Mouse (Mus musculus): ENCODE results near the gene Krtap2-4. TPM values are rescaled to one million over a fixed set of nuclear protein-coding genes. Genes with fewer than 3 reads are reported as not detected.
"Not testable (repeated sequence)": the region's sequence is repeated elsewhere in the genome, so short reads cannot be mapped to it uniquely, and the experiment has no call there.

Gene Krtap2-4
- not detected in 2 replicates for polyA plus RNA-seq (2012; rRNA removed)

GRCm38 (mm10) chr11:99614796-99615363, at the start of gene Krtap2-4:
Gene Krtap2-4, minus strand, starts transcription at chr11:99614846.
- no peak for DNase-seq (ENCODE audit: low read depth)

GRCm38 (mm10) chr11:99662802-99663201, 48.2 kb upstream of the Krtap2-4 start:
- no peak for DNase-seq (ENCODE audit: low read depth)

GRCm38 (mm10) chr11:99659256-99659655, 44.6 kb upstream of the Krtap2-4 start:
- no peak for DNase-seq (ENCODE audit: low read depth)

- not testable (repeated sequence) for DNase-seq (ENCODE audit: low read depth)
Observed at GRCm38 (mm10) chr11:99658467-99659010, 43.9 kb upstream of the Krtap2-4 start, which contains the start of gene Gm11563. Gene Gm11563, minus strand, starts transcription at chr11:99658960.

GRCm38 (mm10) chr11:99657051-99657450, 42.4 kb upstream of the Krtap2-4 start:
- no peak for DNase-seq (ENCODE audit: low read depth)

- no peak for DNase-seq (ENCODE audit: low read depth)
Observed at GRCm38 (mm10) chr11:99650136-99650535, 35.5 kb upstream of the Krtap2-4 start, which contains the start of gene Gm11555. Gene Gm11555, minus strand, starts transcription at chr11:99650236.

- DNase-seq (ENCODE audit: low read depth) = no peak
Observed at GRCm38 (mm10) chr11:99646444-99646843, 31.8 kb upstream of the Krtap2-4 start.

GRCm38 (mm10) chr11:99644351-99644750, 29.7 kb upstream of the Krtap2-4 start:
- no peak for DNase-seq (ENCODE audit: low read depth)

GRCm38 (mm10) chr11:99643635-99644139, 29.0 kb upstream of the Krtap2-4 start, which contains the start of gene Krtap4-7:
Gene Krtap4-7, minus strand, starts transcription at chr11:99644089.
- not testable (repeated sequence) for DNase-seq (ENCODE audit: low read depth)

GRCm38 (mm10) chr11:99640926-99641325, 26.3 kb upstream of the Krtap2-4 start:
- DNase-seq (ENCODE audit: low read depth) = no peak

GRCm38 (mm10) chr11:99637086-99637485, 22.4 kb upstream of the Krtap2-4 start:
- DNase-seq (ENCODE audit: low read depth) = no peak

GRCm38 (mm10) chr11:99634653-99635134, 20.0 kb upstream of the Krtap2-4 start, which contains the start of gene Krtap4-2:
Gene Krtap4-2, minus strand, starts transcription at chr11:99635084.
- no peak for DNase-seq (ENCODE audit: low read depth)

GRCm38 (mm10) chr11:99633293-99633692, 18.6 kb upstream of the Krtap2-4 start:
- no peak for DNase-seq (ENCODE audit: low read depth)

GRCm38 (mm10) chr11:99630890-99631289, 16.2 kb upstream of the Krtap2-4 start:
- DNase-seq (ENCODE audit: low read depth) = no peak

GRCm38 (mm10) chr11:99628138-99628537, 13.5 kb upstream of the Krtap2-4 start, which contains the start of gene Krtap4-1:
Gene Krtap4-1, minus strand, starts transcription at chr11:99628238.
- DNase-seq (ENCODE audit: low read depth) = no peak

GRCm38 (mm10) chr11:99620335-99620734, 5.7 kb upstream of the Krtap2-4 start, which contains the start of gene Gm11562:
Gene Gm11562, minus strand, starts transcription at chr11:99620435.
- no peak for DNase-seq (ENCODE audit: low read depth)

- DNase-seq (ENCODE audit: low read depth) = not testable (repeated sequence)
Observed at GRCm38 (mm10) chr11:99610089-99610488, 4.6 kb downstream of the Krtap2-4 start, which contains the start of gene Gm11937. Gene Gm11937, minus strand, starts transcription at chr11:99610189.

GRCm38 (mm10) chr11:99609126-99609525, 5.5 kb downstream of the Krtap2-4 start:
- DNase-seq (ENCODE audit: low read depth) = no peak

GRCm38 (mm10) chr11:99603208-99603607, 11.4 kb downstream of the Krtap2-4 start, which contains the start of gene Gm11938:
Gene Gm11938, minus strand, starts transcription at chr11:99603308.
- not testable (repeated sequence) for DNase-seq (ENCODE audit: low read depth)

GRCm38 (mm10) chr11:99597742-99598141, 16.9 kb downstream of the Krtap2-4 start, which contains the start of gene Krtap9-3:
Gene Krtap9-3, minus strand, starts transcription at chr11:99598105.
- not testable (repeated sequence) for DNase-seq (ENCODE audit: low read depth)

GRCm38 (mm10) chr11:99590981-99591380, 23.7 kb downstream of the Krtap2-4 start, which contains the start of gene Krtap1-3:
Gene Krtap1-3, minus strand, starts transcription at chr11:99591339.
- no peak for DNase-seq (ENCODE audit: low read depth)

- DNase-seq (ENCODE audit: low read depth) = no peak
Observed at GRCm38 (mm10) chr11:99585096-99585495, 29.6 kb downstream of the Krtap2-4 start.
